Mouse (Mus musculus) mesoderm, embryonic 11.5 days (tissue): ENCODE measurements around the gene Gm45837.
"Not testable (repeated sequence)": the region's sequence is repeated elsewhere in the genome, so short reads cannot be mapped to it uniquely, and the experiment has no call there.

Experiments used
- DNase-seq: peaks from one replicate; pipeline ENCODE4 v3.0.0-alpha.2; 2012; ENCODE audit warnings: low read depth, low spot score

The Gm45837 gene

DNA sequence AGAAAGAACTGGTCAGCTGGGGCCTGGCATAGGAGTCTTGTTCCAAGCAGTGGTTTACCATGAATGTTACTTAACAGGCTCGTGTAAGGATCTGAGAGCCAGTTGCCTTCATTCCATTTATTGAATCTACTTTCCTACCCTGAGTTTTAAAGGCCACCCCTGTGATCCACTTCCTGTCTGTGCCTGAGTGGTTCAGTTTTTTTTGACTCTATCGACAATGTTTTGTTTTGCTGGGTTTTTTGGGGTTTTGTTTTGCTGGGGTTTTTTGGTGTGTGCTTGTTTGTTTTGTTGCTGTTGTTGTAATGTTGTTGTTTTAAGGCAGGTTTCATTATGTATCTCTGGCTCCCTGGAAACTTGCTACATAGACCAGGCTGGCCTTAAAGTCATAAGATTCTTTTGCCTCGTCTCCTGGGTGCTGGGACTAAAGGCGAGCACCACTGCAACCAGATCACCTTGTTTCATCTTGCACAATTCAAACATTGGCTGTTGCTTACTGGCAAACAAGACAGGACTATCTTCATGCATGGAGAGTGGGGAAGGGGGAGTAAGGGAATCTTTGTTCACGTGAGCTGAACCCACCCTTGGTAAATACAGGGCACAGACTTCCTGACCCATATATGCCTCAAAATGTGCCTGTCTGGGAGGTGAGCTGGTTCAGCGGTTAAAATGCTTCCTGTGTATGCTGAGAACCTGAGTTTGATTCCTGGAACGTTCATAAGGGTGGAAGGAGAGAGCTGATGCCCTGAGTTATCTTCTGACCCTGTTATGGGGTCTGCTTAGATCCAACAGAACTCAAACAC lies 140.2 kb downstream of the Gm45837 start:
- no peak for DNase-seq

DNA sequence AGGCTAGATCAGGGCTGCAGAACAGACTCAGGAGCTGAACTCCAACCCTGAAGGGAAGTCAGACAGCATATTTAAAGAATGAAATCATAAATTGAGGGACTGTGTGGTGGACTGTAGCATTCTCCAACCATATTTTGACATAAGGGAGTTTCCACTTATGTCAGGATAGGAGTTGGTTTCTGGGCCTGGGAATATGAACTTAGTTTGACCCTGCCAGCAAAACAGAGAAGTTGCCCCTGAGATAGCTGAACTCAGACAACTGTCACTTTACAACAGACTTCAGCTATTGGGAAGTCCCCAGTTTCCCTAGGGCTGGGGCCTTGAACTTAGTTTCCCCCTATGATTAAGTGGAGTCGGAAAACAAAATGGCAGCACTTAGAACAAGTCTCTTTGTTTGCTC lies 140.8 kb downstream of the Gm45837 start:
- DNase-seq: no peak

DNA sequence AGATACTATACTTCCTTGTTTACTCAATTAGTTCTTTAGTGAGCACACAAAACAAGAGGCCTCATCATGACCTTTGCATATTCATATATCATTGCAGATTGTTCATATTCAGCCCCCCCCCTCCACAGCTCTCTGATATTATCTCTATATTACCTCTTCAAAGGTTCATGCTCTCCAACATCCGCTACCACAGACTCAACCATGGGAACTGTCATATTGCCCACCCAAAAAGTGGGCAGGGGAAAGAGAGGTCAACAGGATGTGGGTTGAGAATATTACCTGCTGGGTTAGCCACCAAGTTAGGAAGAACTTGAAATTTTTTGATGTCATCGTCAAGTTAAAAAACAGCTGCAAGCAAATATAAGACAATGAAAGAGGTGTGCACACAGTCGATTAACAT lies 144.8 kb downstream of the Gm45837 start:
- not testable (repeated sequence) for DNase-seq

DNA sequence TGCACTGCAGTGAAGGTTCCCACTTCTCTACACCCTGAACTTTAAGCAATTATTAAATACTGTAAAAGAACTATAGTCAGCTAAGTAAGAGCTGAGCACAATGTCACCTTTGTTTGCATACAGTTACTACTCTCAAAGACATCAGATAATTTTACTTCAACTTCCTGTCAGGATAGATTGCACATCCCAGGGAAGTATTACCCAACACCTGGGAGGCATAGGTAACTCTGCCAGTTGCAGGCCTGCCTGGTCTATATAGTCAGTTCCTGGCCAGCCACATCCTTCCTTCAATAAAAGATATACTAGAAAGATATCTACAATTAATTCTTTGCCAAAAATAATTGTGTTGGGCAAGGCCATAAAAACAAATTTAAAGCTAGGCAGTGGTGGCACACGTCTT lies 146.7 kb downstream of the Gm45837 start:
- DNase-seq: no peak

DNA sequence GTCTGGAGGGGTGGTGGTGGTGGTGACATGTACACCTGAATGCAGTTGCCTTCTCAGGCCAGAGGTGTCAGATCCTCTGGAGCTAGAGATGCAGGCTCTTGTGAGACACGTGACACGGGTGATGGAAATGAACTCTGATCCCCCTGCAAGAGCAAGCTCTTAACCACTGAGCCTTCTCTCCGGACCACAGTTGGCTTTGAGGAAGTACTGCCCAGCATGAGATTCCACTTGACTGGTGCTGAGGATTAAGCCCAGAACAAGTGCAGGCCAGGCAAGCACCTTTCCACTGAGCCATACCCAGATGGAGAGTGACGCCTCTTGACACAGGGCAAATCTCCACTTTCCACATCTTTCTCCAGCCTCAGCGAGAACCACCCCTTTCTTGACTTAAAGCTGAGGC lies 148.7 kb downstream of the Gm45837 start:
- not testable (repeated sequence) for DNase-seq
